8 mouse cellular contexts compared by ENCODE assay signal in genomic region chr5:142817524-142818434, GRCm38 (mm10). TPM values are rescaled to one million over a fixed set of nuclear protein-coding genes. Genes with fewer than 3 reads are reported as not detected.
DNase-seq lines count a peak whose midpoint lies in the region; ATAC-seq lines count a peak whose summit lies in the region.

Gene Tnrc18 (minus strand): TSS chr5:142817662.

- H3K4me1 ChIP-seq in hindbrain, embryonic 15.5 days (replicated peaks): peaks cover 18% of the 10 kb centered on the region

- H3K9ac ChIP-seq in hindbrain, embryonic 15.5 days: peak within 1 kb of the TSS; percentile 100

- no peaks in the 10 kb centered on the region for H3K9me3 ChIP-seq in hindbrain, embryonic 15.5 days

- under 1% methylated on average over 52 of the region's 56 CpGs for WGBS in hindbrain, embryonic 15.5 days

- H3K27me3 ChIP-seq in hindbrain, embryonic 15.5 days: no peaks in the 10 kb centered on the region

- peak within 1 kb of the TSS; percentile 96 for H3K4me2 ChIP-seq in hindbrain, embryonic 15.5 days

- peak; percentile 83 for ATAC-seq in hindbrain, embryonic 15.5 days (ENCODE audit: low FRiP score, low read depth)

- no peaks in the 10 kb centered on the region for H3K36me3 ChIP-seq in hindbrain, embryonic 15.5 days

- peak within 1 kb of the TSS; percentile 100 for H3K27ac ChIP-seq in hindbrain, embryonic 15.5 days (replicated peaks)

- H3K4me3 ChIP-seq in hindbrain, embryonic 15.5 days: peak within 1 kb of the TSS; percentile 91

- peak; percentile 99 for DNase-seq in R1 (ENCODE audit: low read depth, low spot score)
- peak; percentile 100 for DNase-seq in cerebellum, postnatal 36 days
- DNase-seq in gastrocnemius, adult 18-20 months (ENCODE audit: low spot score): peak; percentile 99
- peak; percentile 99 for DNase-seq in left cerebral cortex, adult 11 months (ENCODE audit: low spot score)
- peak; percentile 99 for DNase-seq in lung, postnatal 36 days
- DNase-seq in retina, postnatal 1 day: peak; percentile 100
- DNase-seq in urinary bladder, adult 2 months (ENCODE audit: low spot score): peak; percentile 99

RNA-seq across cellular contexts. Expression of gene Tnrc18, which starts in this region (rescaled TPM):
- total RNA-seq in gastrocnemius, adult 18-20 months (2021): 10 to 100 TPM; 29.0 to 40.6 TPM
- 32.7 and 33.8 TPM in 2 replicates for polyA plus RNA-seq in hindbrain, embryonic 15.5 days (2015; fragmentation: Nextera tagmentation; extraction: Ambion mirVana)
- 21.4 and 49.1 TPM in 2 replicates for polyA plus RNA-seq in urinary bladder, adult 2 months (2012; rRNA removed)

Comparison
In these comparisons a context has a peak if more than half of its experiments do, and no peak if none do; other contexts are left out.
1. Peak in every context shown above with its lines: DNase-seq, ATAC-seq, H3K4me3 ChIP-seq and H3K27ac ChIP-seq.